Mouse (Mus musculus) lung, postnatal 0 days (tissue): ENCODE measurements around the gene Il4ra. TPM values are rescaled to one million over a fixed set of nuclear protein-coding genes. Genes with fewer than 3 reads are reported as not detected.

Experiments used
- ATAC-seq: fragments of 200-750 bp; cut with Nextera tagmentation; 2 replicates; pipeline ENCODE4 v1.8.0; 2017; ENCODE audit warnings: moderate library complexity
- DNase-seq: peaks from one replicate; pipeline ENCODE4 v3.0.0-alpha.2; 2016; ENCODE audit warnings: low spot score
- H3K27ac ChIP-seq: fragments of 300-500 bp; sonication (generic); 2 replicates; pipeline ENCODE4 v1.5.1; 2014; ENCODE audit warnings: antibody characterized with exemption, mild to moderate bottlenecking, low read length, mixed read lengths
- H3K27me3 ChIP-seq: fragments of 300-500 bp; sonication (generic); replicated peaks from 2 replicates; pipeline ENCODE4 v1.6.1; 2014; ENCODE audit warnings: low read length, mixed read lengths; ENCODE audit not compliant: insufficient read depth
- H3K36me3 ChIP-seq: fragments of 300-500 bp; sonication (generic); 2 replicates; pipeline ENCODE4 v1.6.1; 2014; ENCODE audit warnings: low read length, mixed read lengths; ENCODE audit not compliant: insufficient read depth
- H3K4me1 ChIP-seq: fragments of 300-500 bp; sonication (generic); 2 replicates; pipeline ENCODE4 v1.6.1; 2014; ENCODE audit warnings: antibody characterized with exemption, low read depth, low read length, mixed read lengths; ENCODE audit not compliant: insufficient read depth
- H3K4me2 ChIP-seq: fragments of 300-500 bp; sonication (generic); replicated peaks from 2 replicates; pipeline ENCODE4 v1.6.1; 2014; ENCODE audit warnings: low read depth, mild to moderate bottlenecking, low read length, moderate library complexity, mixed read lengths
- H3K4me3 ChIP-seq: fragments of 300-500 bp; sonication (generic); 2 replicates; pipeline ENCODE4 v1.5.1; 2014; ENCODE audit warnings: low read depth, low read length
- H3K9ac ChIP-seq: fragments of 300-500 bp; sonication (generic); replicated peaks from 2 replicates; pipeline ENCODE4 v1.6.1; 2014; ENCODE audit warnings: low read depth, mild to moderate bottlenecking
- H3K9me3 ChIP-seq: fragments of 300-500 bp; sonication (generic); 2 replicates; pipeline ENCODE4 v1.6.1; 2016; ENCODE audit warnings: low read length, mixed read lengths
- CTCF ChIP-seq: IDR thresholded peaks from 2 replicates; pipeline ENCODE4 v1.5.1; 2016; ENCODE audit warnings: antibody characterized with exemption, mild to moderate bottlenecking
- EP300 ChIP-seq: IDR thresholded peaks from 2 replicates; pipeline ENCODE4 v1.6.1; 2016; ENCODE audit warnings: antibody characterized with exemption, mild to moderate bottlenecking, control low read depth
- WGBS: fragments of 180-500 bp; shearing (Covaris S2); extraction: QIAGEN DNeasy Blood & Tissue Kit; methylation state at CpG from one replicate; pipeline ENCODE4 v1.1.7; 2014; 5-methylcytosine and 5-hydroxymethylcytosine counted together
- polyA plus RNA-seq: library from polyadenylated mRNA; unstranded; fragments of >200 nt; fragmentation: Nextera tagmentation; extraction: Ambion mirVana; gene quantifications from 2 replicates; pipeline ENCODE4 v1.2.1, GENCODE M21; 2015

Il4ra gene
- polyA plus RNA-seq, 1 experiment from 2014 or later: 29.7 TPM

- H3K27me3 ChIP-seq: no peaks in the 10 kb centered on the region
- no peak overlapping the region for H3K4me2 ChIP-seq
- H3K4me3 ChIP-seq: no peak overlapping the region
- WGBS: 67% methylated on average over 10 of the region's 10 CpGs
- peak; percentile 52 for DNase-seq
- no peak overlapping the region for H3K9ac ChIP-seq
- peak overlapping the region; percentile 82 for H3K27ac ChIP-seq
- H3K36me3 ChIP-seq: no peaks in the 10 kb centered on the region
- ATAC-seq: peak; percentile 5; the same call in 1 of the 2 replicates
- TF ChIP-seq CTCF (no peak), EP300 (no peak)
- peaks cover 59% of the 10 kb centered on the region for H3K4me1 ChIP-seq
- H3K9me3 ChIP-seq: no peaks in the 10 kb centered on the region
Measured at GRCm38 (mm10) chr7:125559537-125559936, 7.6 kb downstream of the Il4ra start.

GRCm38 (mm10) chr7:125560146-125560785 is 8.3 kb downstream of the Il4ra start:
- Histone ChIP-seq H3K4me2 (no peak overlapping the region), H3K9me3 (no peaks in the 10 kb centered on the region), H3K36me3 (0 out of 2 replicates have a peak, but pooled peaks cover 6% of the 10 kb centered on the region), H3K27ac (peak overlapping the region; percentile 82), H3K27me3 (no peaks in the 10 kb centered on the region), H3K4me1 (peaks cover 57% of the 10 kb centered on the region), H3K4me3 (no peak overlapping the region), H3K9ac (no peak overlapping the region)
- no peak for TF ChIP-seq EP300
- TF ChIP-seq CTCF: no peak
- DNase-seq (peak; percentile 88), ATAC-seq (peak; percentile 65)
- 49% methylated on average over 7 of the region's 7 CpGs for WGBS

GRCm38 (mm10) chr7:125561085-125561690 is 9.3 kb downstream of the Il4ra start:
- peak overlapping the region; percentile 82 for H3K27ac ChIP-seq
- DNase-seq: peak; percentile 96

GRCm38 (mm10) chr7:125562413-125562812 is 10.5 kb downstream of the Il4ra start:
- H3K4me2 ChIP-seq: no peak overlapping the region
- no peaks in the 10 kb centered on the region for H3K9me3 ChIP-seq
- ATAC-seq: no peak
- no peaks in the 10 kb centered on the region for H3K27me3 ChIP-seq
- no peak overlapping the region for H3K4me3 ChIP-seq
- no peak for DNase-seq
- H3K4me1 ChIP-seq: peaks cover 37% of the 10 kb centered on the region
- 73% methylated on average over 4 of the region's 4 CpGs for WGBS
- peaks cover 11% of the 10 kb centered on the region for H3K36me3 ChIP-seq
- no peak for TF ChIP-seq EP300
- H3K27ac ChIP-seq: no peak overlapping the region
- 0 out of 2 replicates have a peak overlapping the region, but pooled peaks have one; percentile 26 for H3K9ac ChIP-seq

More at GRCm38 (mm10) chr7:125561085-125561690, 9.3 kb downstream of the Il4ra start:
- Histone ChIP-seq H3K9ac (no peak overlapping the region), H3K36me3 (0 out of 2 replicates have a peak, but pooled peaks cover 6% of the 10 kb centered on the region), H3K9me3 (no peaks in the 10 kb centered on the region), H3K4me1 (peaks cover 48% of the 10 kb centered on the region), H3K4me2 (no peak overlapping the region), H3K27me3 (no peaks in the 10 kb centered on the region), H3K4me3 (no peak overlapping the region)
- TF ChIP-seq CTCF (0 out of 2 replicates have a peak, but pooled peaks have one; percentile 4), EP300 (peak; percentile 99)
- whole genome bisulfite sequencing: 19% methylated on average over 9 of the region's 9 CpGs
- peak; percentile 86 for ATAC-seq

GRCm38 (mm10) chr7:125563093-125563492 is 11.2 kb downstream of the Il4ra start:
- whole genome bisulfite sequencing: 79% methylated on average over 3 of the region's 3 CpGs
- Histone ChIP-seq H3K36me3 (peaks cover 14% of the 10 kb centered on the region), H3K4me3 (no peak overlapping the region), H3K9me3 (no peaks in the 10 kb centered on the region), H3K9ac (no peak overlapping the region), H3K4me1 (peaks cover 36% of the 10 kb centered on the region), H3K4me2 (no peak overlapping the region), H3K27ac (no peak overlapping the region), H3K27me3 (no peaks in the 10 kb centered on the region)
- TF ChIP-seq CTCF: no peak
- no peak for ATAC-seq
- no peak for DNase-seq

DNA sequence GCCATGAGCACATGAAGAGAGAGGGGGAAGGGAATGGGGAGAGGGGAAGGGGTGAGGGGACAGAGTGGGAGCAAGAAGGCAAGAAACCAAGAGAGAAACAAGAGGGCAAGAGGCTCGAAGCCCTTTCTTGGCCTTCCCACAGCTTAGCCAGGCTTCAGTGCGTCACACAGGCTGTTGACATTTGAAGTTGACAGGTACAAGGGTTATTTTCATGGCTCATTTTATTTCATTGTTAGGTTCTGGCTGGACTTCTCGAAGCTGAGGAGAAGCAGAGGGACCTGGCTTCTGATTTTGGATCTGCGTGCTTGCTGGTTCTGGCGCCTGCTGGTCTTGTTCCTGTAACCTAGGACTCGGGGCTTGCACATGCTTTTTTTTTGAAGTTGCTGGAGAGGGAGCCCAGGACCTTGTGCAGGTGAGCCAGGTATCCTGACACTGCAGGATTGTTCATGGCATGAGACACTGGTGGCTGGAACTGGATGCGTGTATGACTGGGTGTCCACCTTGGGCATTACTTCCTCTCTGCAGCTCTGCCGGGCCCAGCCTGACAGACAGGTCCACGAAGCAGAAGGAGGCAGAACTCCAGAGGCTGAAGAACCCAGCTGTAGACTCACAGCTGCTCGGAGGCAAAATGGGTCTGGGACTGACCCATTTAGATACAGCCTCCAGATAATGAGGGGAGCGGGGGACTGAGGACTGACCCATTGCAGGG is 12.6 kb downstream of the Il4ra start:
- TF ChIP-seq EP300: no peak
- Histone ChIP-seq H3K27me3 (no peaks in the 10 kb centered on the region), H3K36me3 (peaks cover 23% of the 10 kb centered on the region), H3K9me3 (no peaks in the 10 kb centered on the region), H3K4me3 (no peak overlapping the region), H3K27ac (no peak overlapping the region), H3K9ac (no peak overlapping the region), H3K4me2 (no peak overlapping the region), H3K4me1 (peaks cover 27% of the 10 kb centered on the region)
- WGBS: 82% methylated on average over 11 of the region's 11 CpGs
- no peak for DNase-seq
- ATAC-seq: no peak
